Mouse (Mus musculus): ENCODE measurements around the gene Opa1. TPM values are rescaled to one million over a fixed set of nuclear protein-coding genes. Genes with fewer than 3 reads are reported as not detected.

Opa1 gene
- polyA plus RNA-seq, 1 experiment from 2014 or later = 22.6 TPM

- ATAC-seq (replicated peaks; ENCODE audit: low FRiP score, low read depth) (no peak), DNase-seq (ENCODE audit: low spot score) (peak; percentile 33)
- Histone ChIP-seq H3K4me1 (replicated peaks; ENCODE audit: insufficient read depth, low read length) (no peaks in the 10 kb centered on the region), H3K9me3 (replicated peaks; ENCODE audit: low read length) (no peaks in the 10 kb centered on the region), H3K27ac (no peak overlapping the region), H3K4me3 (replicated peaks; ENCODE audit: low read depth, low read length) (no peak overlapping the region), H3K27me3 (ENCODE audit: insufficient read depth, low read length) (no peaks in the 10 kb centered on the region), H3K36me3 (ENCODE audit: insufficient read depth, low read length) (peaks cover 7% of the 10 kb centered on the region; the same call in 1 of the 2 replicates), H3K9ac (ENCODE audit: low read depth, low read length) (no peak overlapping the region), H3K4me2 (ENCODE audit: low read length) (no peak overlapping the region)
- TF ChIP-seq CTCF (IDR thresholded peaks at IDR 0.05; ENCODE audit: low read depth) = no peak
- WGBS = 21% methylated on average over 1 of the region's 1 CpGs
Observed at GRCm38 (mm10) chr16:29642376-29642775, 63.2 kb downstream of the Opa1 start.

- no peak overlapping the region for H3K4me3 ChIP-seq (replicated peaks; ENCODE audit: low read depth, low read length)
- H3K27me3 ChIP-seq (ENCODE audit: insufficient read depth, low read length) = no peaks in the 10 kb centered on the region
- no peaks in the 10 kb centered on the region for H3K9me3 ChIP-seq (replicated peaks; ENCODE audit: low read length)
- no peaks in the 10 kb centered on the region for H3K4me1 ChIP-seq (replicated peaks; ENCODE audit: insufficient read depth, low read length)
- no peak overlapping the region for H3K4me2 ChIP-seq (ENCODE audit: low read length)
- DNase-seq (ENCODE audit: low spot score) (peak; percentile 24), ATAC-seq (replicated peaks; ENCODE audit: low FRiP score, low read depth) (no peak)
- H3K9ac ChIP-seq (ENCODE audit: low read depth, low read length) = no peak overlapping the region
- no peak for TF ChIP-seq CTCF (IDR thresholded peaks at IDR 0.05; ENCODE audit: low read depth)
- WGBS = 65% methylated on average over 3 of the region's 3 CpGs
- H3K27ac ChIP-seq = no peak overlapping the region
- 0 out of 2 replicates have a peak, but pooled peaks cover 5% of the 10 kb centered on the region for H3K36me3 ChIP-seq (ENCODE audit: insufficient read depth, low read length)
Observed at GRCm38 (mm10) chr16:29644871-29645270, 65.7 kb downstream of the Opa1 start.

GRCm38 (mm10) chr16:29646202-29646601, 67.1 kb downstream of the Opa1 start:
- Histone ChIP-seq H3K4me3 (replicated peaks; ENCODE audit: low read depth, low read length) (no peak overlapping the region), H3K9ac (ENCODE audit: low read depth, low read length) (no peak overlapping the region), H3K9me3 (replicated peaks; ENCODE audit: low read length) (no peaks in the 10 kb centered on the region), H3K27me3 (ENCODE audit: insufficient read depth, low read length) (no peaks in the 10 kb centered on the region), H3K27ac (no peak overlapping the region), H3K4me1 (replicated peaks; ENCODE audit: insufficient read depth, low read length) (no peaks in the 10 kb centered on the region), H3K36me3 (ENCODE audit: insufficient read depth, low read length) (0 out of 2 replicates have a peak, but pooled peaks cover 10% of the 10 kb centered on the region), H3K4me2 (ENCODE audit: low read length) (no peak overlapping the region)
- TF ChIP-seq CTCF (IDR thresholded peaks at IDR 0.05; ENCODE audit: low read depth) = no peak
- no peak for ATAC-seq (replicated peaks; ENCODE audit: low FRiP score, low read depth)
- DNase-seq (ENCODE audit: low spot score) = no peak

GRCm38 (mm10) chr16:29656187-29656825, 77.2 kb downstream of the Opa1 start:
- no peaks in the 10 kb centered on the region for H3K9me3 ChIP-seq (replicated peaks; ENCODE audit: low read length)
- no peak for TF ChIP-seq CTCF (IDR thresholded peaks at IDR 0.05; ENCODE audit: low read depth)
- H3K9ac ChIP-seq (ENCODE audit: low read depth, low read length) = no peak overlapping the region
- DNase-seq (ENCODE audit: low spot score) (no peak), ATAC-seq (replicated peaks; ENCODE audit: low FRiP score, low read depth) (no peak)
- no peaks in the 10 kb centered on the region for H3K27me3 ChIP-seq (ENCODE audit: insufficient read depth, low read length)
- H3K4me3 ChIP-seq (replicated peaks; ENCODE audit: low read depth, low read length) = no peak overlapping the region
- no peak overlapping the region for H3K27ac ChIP-seq
- 66% methylated on average over 9 of the region's 9 CpGs for WGBS
- H3K36me3 ChIP-seq (ENCODE audit: insufficient read depth, low read length) = peaks cover 8% of the 10 kb centered on the region; the same call in 1 of the 2 replicates
- H3K4me1 ChIP-seq (replicated peaks; ENCODE audit: insufficient read depth, low read length) = 0 out of 2 replicates have a peak, but pooled peaks cover 6% of the 10 kb centered on the region
- no peak overlapping the region for H3K4me2 ChIP-seq (ENCODE audit: low read length)

GRCm38 (mm10) chr16:29656901-29657300, 77.8 kb downstream of the Opa1 start:
- WGBS = 63% methylated on average over 10 of the region's 10 CpGs

GRCm38 (mm10) chr16:29657650-29658548, 78.8 kb downstream of the Opa1 start:
- Histone ChIP-seq H3K4me3 (replicated peaks; ENCODE audit: low read depth, low read length) (peak overlapping the region; percentile 11; the same call in 1 of the 2 replicates), H3K9ac (ENCODE audit: low read depth, low read length) (0 out of 2 replicates have a peak overlapping the region, but pooled peaks have one; percentile 27), H3K4me1 (replicated peaks; ENCODE audit: insufficient read depth, low read length) (0 out of 2 replicates have a peak, but pooled peaks cover 6% of the 10 kb centered on the region), H3K9me3 (replicated peaks; ENCODE audit: low read length) (no peaks in the 10 kb centered on the region), H3K4me2 (ENCODE audit: low read length) (peak overlapping the region; percentile 53), H3K36me3 (ENCODE audit: insufficient read depth, low read length) (no peaks in the 10 kb centered on the region), H3K27ac (no peak overlapping the region), H3K27me3 (ENCODE audit: insufficient read depth, low read length) (no peaks in the 10 kb centered on the region)
- ATAC-seq (replicated peaks; ENCODE audit: low FRiP score, low read depth) (peak; percentile 55; the same call in 1 of the 2 replicates), DNase-seq (ENCODE audit: low spot score) (peak; percentile 66)
- peak; percentile 31; the same call in 1 of the 2 replicates for TF ChIP-seq CTCF (IDR thresholded peaks at IDR 0.05; ENCODE audit: low read depth)
- WGBS = 12% methylated on average over 18 of the region's 18 CpGs

More at GRCm38 (mm10) chr16:29656901-29657300, 77.8 kb downstream of the Opa1 start:
- Histone ChIP-seq H3K4me2 (ENCODE audit: low read length) (no peak overlapping the region), H3K4me1 (replicated peaks; ENCODE audit: insufficient read depth, low read length) (0 out of 2 replicates have a peak, but pooled peaks cover 6% of the 10 kb centered on the region), H3K9me3 (replicated peaks; ENCODE audit: low read length) (no peaks in the 10 kb centered on the region), H3K36me3 (ENCODE audit: insufficient read depth, low read length) (peaks cover 5% of the 10 kb centered on the region; the same call in 1 of the 2 replicates), H3K27ac (no peak overlapping the region), H3K4me3 (replicated peaks; ENCODE audit: low read depth, low read length) (no peak overlapping the region), H3K27me3 (ENCODE audit: insufficient read depth, low read length) (no peaks in the 10 kb centered on the region), H3K9ac (ENCODE audit: low read depth, low read length) (no peak overlapping the region)
- no peak for TF ChIP-seq CTCF (IDR thresholded peaks at IDR 0.05; ENCODE audit: low read depth)
- DNase-seq (ENCODE audit: low spot score) (no peak), ATAC-seq (replicated peaks; ENCODE audit: low FRiP score, low read depth) (no peak)

Data from kidney, postnatal 0 days (tissue).